Mouse (Mus musculus): Measurements from ENCODE around the gene Lhfp. TPM values are rescaled to one million over a fixed set of nuclear protein-coding genes. Genes with fewer than 3 reads are reported as not detected.

Lhfp gene
- polyA plus RNA-seq, 1 experiment from 2014 or later, result 64.1 TPM

- WGBS, result 90% methylated on average over 1 of the region's 1 CpGs
- Histone ChIP-seq H3K4me2 (ENCODE audit: low read length) (no peak overlapping the region), H3K27me3 (replicated peaks; ENCODE audit: control insufficient read depth, insufficient read depth, low read length) (no peaks in the 10 kb centered on the region), H3K4me3 (ENCODE audit: low read length) (no peak overlapping the region), H3K27ac (ENCODE audit: low read depth, low read length) (no peak overlapping the region), H3K36me3 (ENCODE audit: control insufficient read depth, insufficient read depth, low read length) (no peaks in the 10 kb centered on the region), H3K9ac (ENCODE audit: low read depth, low read length) (no peak overlapping the region), H3K4me1 (ENCODE audit: control insufficient read depth, insufficient read depth, low read depth, low read length) (peaks cover 27% of the 10 kb centered on the region), H3K9me3 (ENCODE audit: control insufficient read depth, low read length) (no peaks in the 10 kb centered on the region)
- ATAC-seq, result no peak
These were observed 163.6 kb downstream of the Lhfp start for GRCm38 (mm10) chr3:53204985-53205365.

GRCm38 (mm10) chr3:53205706-53206105 is 164.4 kb downstream of the Lhfp start:
- Histone ChIP-seq H3K27me3 (replicated peaks; ENCODE audit: control insufficient read depth, insufficient read depth, low read length) (no peaks in the 10 kb centered on the region), H3K27ac (ENCODE audit: low read depth, low read length) (no peak overlapping the region), H3K4me3 (ENCODE audit: low read length) (no peak overlapping the region), H3K9ac (ENCODE audit: low read depth, low read length) (no peak overlapping the region), H3K4me2 (ENCODE audit: low read length) (no peak overlapping the region), H3K9me3 (ENCODE audit: control insufficient read depth, low read length) (no peaks in the 10 kb centered on the region), H3K4me1 (ENCODE audit: control insufficient read depth, insufficient read depth, low read depth, low read length) (peaks cover 27% of the 10 kb centered on the region), H3K36me3 (ENCODE audit: control insufficient read depth, insufficient read depth, low read length) (no peaks in the 10 kb centered on the region)
- 77% methylated on average over 3 of the region's 3 CpGs for WGBS
- ATAC-seq, result no peak

- no peak overlapping the region for H3K4me2 ChIP-seq (ENCODE audit: low read length)
- peaks cover 23% of the 10 kb centered on the region for H3K4me1 ChIP-seq (ENCODE audit: control insufficient read depth, insufficient read depth, low read depth, low read length)
- no peaks in the 10 kb centered on the region for H3K9me3 ChIP-seq (ENCODE audit: control insufficient read depth, low read length)
- no peak overlapping the region for H3K4me3 ChIP-seq (ENCODE audit: low read length)
- H3K27me3 ChIP-seq (replicated peaks; ENCODE audit: control insufficient read depth, insufficient read depth, low read length), result no peaks in the 10 kb centered on the region
- peak overlapping the region; percentile 39 for H3K27ac ChIP-seq (ENCODE audit: low read depth, low read length)
- ATAC-seq, result no peak
- no peak overlapping the region for H3K9ac ChIP-seq (ENCODE audit: low read depth, low read length)
- 10% methylated on average over 11 of the region's 11 CpGs for WGBS
- no peaks in the 10 kb centered on the region for H3K36me3 ChIP-seq (ENCODE audit: control insufficient read depth, insufficient read depth, low read length)
These were observed 165.3 kb downstream of the Lhfp start for GRCm38 (mm10) chr3:53206509-53207224.

GRCm38 (mm10) chr3:53207225-53207528 is 165.8 kb downstream of the Lhfp start:
- H3K9ac ChIP-seq (ENCODE audit: low read depth, low read length), result no peak overlapping the region
- H3K36me3 ChIP-seq (ENCODE audit: control insufficient read depth, insufficient read depth, low read length), result no peaks in the 10 kb centered on the region
- WGBS, result 15% methylated on average over 4 of the region's 4 CpGs
- no peaks in the 10 kb centered on the region for H3K9me3 ChIP-seq (ENCODE audit: control insufficient read depth, low read length)
- no peak overlapping the region for H3K4me3 ChIP-seq (ENCODE audit: low read length)
- H3K4me1 ChIP-seq (ENCODE audit: control insufficient read depth, insufficient read depth, low read depth, low read length), result peaks cover 21% of the 10 kb centered on the region
- no peaks in the 10 kb centered on the region for H3K27me3 ChIP-seq (replicated peaks; ENCODE audit: control insufficient read depth, insufficient read depth, low read length)
- ATAC-seq, result peak; percentile 48; the same call in 1 of the 2 replicates
- peak overlapping the region; percentile 39 for H3K27ac ChIP-seq (ENCODE audit: low read depth, low read length)
- no peak overlapping the region for H3K4me2 ChIP-seq (ENCODE audit: low read length)

GRCm38 (mm10) chr3:53210691-53211526 is 169.6 kb downstream of the Lhfp start:
- ATAC-seq, result peak; percentile 63; the same call in 1 of the 2 replicates
- H3K4me3 ChIP-seq (ENCODE audit: low read length), result no peak overlapping the region
- H3K4me1 ChIP-seq (ENCODE audit: control insufficient read depth, insufficient read depth, low read depth, low read length), result peaks cover 13% of the 10 kb centered on the region
- H3K9me3 ChIP-seq (ENCODE audit: control insufficient read depth, low read length), result no peaks in the 10 kb centered on the region
- H3K9ac ChIP-seq (ENCODE audit: low read depth, low read length), result no peak overlapping the region
- H3K27me3 ChIP-seq (replicated peaks; ENCODE audit: control insufficient read depth, insufficient read depth, low read length), result no peaks in the 10 kb centered on the region
- H3K27ac ChIP-seq (ENCODE audit: low read depth, low read length), result no peak overlapping the region
- no peak overlapping the region for H3K4me2 ChIP-seq (ENCODE audit: low read length)
- 37% methylated on average over 10 of the region's 10 CpGs for WGBS
- H3K36me3 ChIP-seq (ENCODE audit: control insufficient read depth, insufficient read depth, low read length), result no peaks in the 10 kb centered on the region

GRCm38 (mm10) chr3:53212599-53212998 is 171.3 kb downstream of the Lhfp start:
- H3K9me3 ChIP-seq (ENCODE audit: control insufficient read depth, low read length), result no peaks in the 10 kb centered on the region
- no peak overlapping the region for H3K27ac ChIP-seq (ENCODE audit: low read depth, low read length)
- no peak overlapping the region for H3K4me2 ChIP-seq (ENCODE audit: low read length)
- no peaks in the 10 kb centered on the region for H3K36me3 ChIP-seq (ENCODE audit: control insufficient read depth, insufficient read depth, low read length)
- peaks cover 8% of the 10 kb centered on the region for H3K4me1 ChIP-seq (ENCODE audit: control insufficient read depth, insufficient read depth, low read depth, low read length)
- WGBS, result 81% methylated on average over 2 of the region's 2 CpGs
- H3K4me3 ChIP-seq (ENCODE audit: low read length), result no peak overlapping the region
- no peak overlapping the region for H3K9ac ChIP-seq (ENCODE audit: low read depth, low read length)
- ATAC-seq, result no peak
- H3K27me3 ChIP-seq (replicated peaks; ENCODE audit: control insufficient read depth, insufficient read depth, low read length), result no peaks in the 10 kb centered on the region

GRCm38 (mm10) chr3:53213346-53213745 is 172.0 kb downstream of the Lhfp start:
- no peaks in the 10 kb centered on the region for H3K36me3 ChIP-seq (ENCODE audit: control insufficient read depth, insufficient read depth, low read length)
- 65% methylated on average over 3 of the region's 3 CpGs for WGBS
- H3K27me3 ChIP-seq (replicated peaks; ENCODE audit: control insufficient read depth, insufficient read depth, low read length), result no peaks in the 10 kb centered on the region
- H3K4me1 ChIP-seq (ENCODE audit: control insufficient read depth, insufficient read depth, low read depth, low read length), result peaks cover 8% of the 10 kb centered on the region
- no peak overlapping the region for H3K4me3 ChIP-seq (ENCODE audit: low read length)
- no peak for ATAC-seq
- H3K27ac ChIP-seq (ENCODE audit: low read depth, low read length), result no peak overlapping the region
- H3K9ac ChIP-seq (ENCODE audit: low read depth, low read length), result no peak overlapping the region
- H3K4me2 ChIP-seq (ENCODE audit: low read length), result no peak overlapping the region
- H3K9me3 ChIP-seq (ENCODE audit: control insufficient read depth, low read length), result no peaks in the 10 kb centered on the region

GRCm38 (mm10) chr3:53213746-53214271 is 172.5 kb downstream of the Lhfp start:
- Histone ChIP-seq H3K27me3 (replicated peaks; ENCODE audit: control insufficient read depth, insufficient read depth, low read length) (no peaks in the 10 kb centered on the region), H3K4me3 (ENCODE audit: low read length) (no peak overlapping the region), H3K4me2 (ENCODE audit: low read length) (no peak overlapping the region), H3K36me3 (ENCODE audit: control insufficient read depth, insufficient read depth, low read length) (no peaks in the 10 kb centered on the region), H3K27ac (ENCODE audit: low read depth, low read length) (no peak overlapping the region), H3K4me1 (ENCODE audit: control insufficient read depth, insufficient read depth, low read depth, low read length) (peaks cover 8% of the 10 kb centered on the region), H3K9me3 (ENCODE audit: control insufficient read depth, low read length) (no peaks in the 10 kb centered on the region), H3K9ac (ENCODE audit: low read depth, low read length) (no peak overlapping the region)
- ATAC-seq, result no peak
- WGBS, result 47% methylated on average over 7 of the region's 7 CpGs

- Histone ChIP-seq H3K27ac (ENCODE audit: low read depth, low read length) (no peak overlapping the region), H3K9ac (ENCODE audit: low read depth, low read length) (no peak overlapping the region), H3K9me3 (ENCODE audit: control insufficient read depth, low read length) (no peaks in the 10 kb centered on the region), H3K27me3 (replicated peaks; ENCODE audit: control insufficient read depth, insufficient read depth, low read length) (no peaks in the 10 kb centered on the region), H3K4me3 (ENCODE audit: low read length) (no peak overlapping the region), H3K4me1 (ENCODE audit: control insufficient read depth, insufficient read depth, low read depth, low read length) (peaks cover 8% of the 10 kb centered on the region), H3K36me3 (ENCODE audit: control insufficient read depth, insufficient read depth, low read length) (no peaks in the 10 kb centered on the region), H3K4me2 (ENCODE audit: low read length) (no peak overlapping the region)
- 50% methylated on average over 4 of the region's 4 CpGs for WGBS
- no peak for ATAC-seq
These were observed 173.1 kb downstream of the Lhfp start for GRCm38 (mm10) chr3:53214386-53214785.
